Mouse (Mus musculus) lung, postnatal 14 days (tissue): Measurements from ENCODE around the gene Clasp2.
"Not testable (repeated sequence)": the region's sequence is repeated elsewhere in the genome, so short reads cannot be mapped to it uniquely, and the experiment has no call there.

Source experiments
- DNase-seq: peaks from one replicate; pipeline ENCODE4 v3.0.0; 2021

The Clasp2 gene

GRCm38 (mm10) chr9:113830219-113830618 lies 88.9 kb downstream of the Clasp2 start:
- DNase-seq, result no peak

DNA sequence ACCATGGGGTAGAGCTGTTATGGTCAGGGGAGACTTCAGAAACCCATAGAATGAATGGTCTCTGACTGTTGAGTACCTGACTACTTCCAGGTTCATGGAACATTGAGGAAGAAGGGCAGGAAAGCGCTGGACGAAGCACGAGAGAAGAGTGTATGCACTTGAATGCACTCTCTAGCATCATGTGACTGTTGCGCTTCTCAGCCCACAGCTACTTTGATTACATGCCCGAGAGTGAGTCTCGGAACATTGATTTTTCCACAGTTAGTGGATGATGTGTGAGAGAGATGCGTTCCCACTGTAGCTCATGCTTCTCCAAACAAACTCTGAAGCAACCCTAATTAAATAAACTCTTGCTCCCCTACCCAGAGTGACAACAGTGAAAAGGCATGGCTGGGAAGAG lies 92.2 kb downstream of the Clasp2 start:
- no peak for DNase-seq

- DNase-seq, result no peak
These were observed 95.7 kb downstream of the Clasp2 start for GRCm38 (mm10) chr9:113837001-113837400.

GRCm38 (mm10) chr9:113837461-113837860 lies 96.2 kb downstream of the Clasp2 start:
- no peak for DNase-seq

- DNase-seq, result no peak
These were observed 102.8 kb downstream of the Clasp2 start for GRCm38 (mm10) chr9:113844029-113844428.

GRCm38 (mm10) chr9:113855441-113855840 lies 114.2 kb downstream of the Clasp2 start:
- DNase-seq, result no peak

GRCm38 (mm10) chr9:113857281-113857928 lies 116.1 kb downstream of the Clasp2 start:
- no peak for DNase-seq

- no peak for DNase-seq
These were observed 116.7 kb downstream of the Clasp2 start for GRCm38 (mm10) chr9:113857929-113858440.

DNA sequence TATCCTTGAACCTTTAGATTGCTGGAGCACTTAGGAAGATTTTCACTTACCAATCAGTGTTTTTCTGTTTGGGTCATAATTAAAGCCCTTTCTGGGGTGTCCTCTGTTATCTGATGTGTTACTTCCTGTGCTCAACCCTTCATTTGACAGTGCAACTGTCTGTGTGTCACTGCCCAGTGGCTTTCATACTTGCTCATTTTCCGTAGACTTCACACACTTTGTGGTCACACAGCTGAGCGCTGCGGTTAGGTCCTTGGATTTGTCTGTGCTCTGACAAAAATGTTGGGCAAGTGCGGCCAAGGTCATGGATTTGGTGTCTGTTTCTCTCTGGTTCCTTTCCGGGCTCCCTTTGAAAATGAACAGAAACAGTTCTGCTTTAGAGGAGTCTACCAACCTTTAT lies 118.1 kb downstream of the Clasp2 start:
- no peak for DNase-seq

GRCm38 (mm10) chr9:113863370-113863999 lies 122.2 kb downstream of the Clasp2 start:
- DNase-seq, result no peak

DNA sequence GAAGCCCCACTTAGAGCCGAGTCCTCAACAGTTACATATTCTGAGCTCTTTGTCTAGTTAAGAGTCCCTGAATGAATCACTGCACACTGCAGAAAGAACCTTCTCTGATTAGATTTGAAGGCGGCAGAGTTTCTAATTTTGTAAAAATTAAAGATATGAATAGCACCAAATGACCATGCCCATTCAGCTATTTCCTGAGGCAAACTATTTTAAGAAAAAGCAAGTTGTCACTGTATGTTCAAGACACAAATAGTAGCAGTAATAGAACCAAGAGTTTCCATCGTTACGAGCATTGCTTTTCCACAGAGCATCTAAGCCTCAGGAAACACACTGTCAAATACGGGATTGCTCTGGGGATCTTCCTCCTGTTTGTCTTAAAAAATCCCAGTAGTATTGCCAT lies 126.7 kb downstream of the Clasp2 start:
- DNase-seq, result no peak

GRCm38 (mm10) chr9:113894903-113895302 lies 153.6 kb downstream of the Clasp2 start:
- DNase-seq, result no peak

GRCm38 (mm10) chr9:113903136-113903535 lies 161.9 kb downstream of the Clasp2 start:
- peak; percentile 14 for DNase-seq

- DNase-seq, result not testable (repeated sequence)
These were observed 163.0 kb downstream of the Clasp2 start for GRCm38 (mm10) chr9:113904315-113904714.

DNA sequence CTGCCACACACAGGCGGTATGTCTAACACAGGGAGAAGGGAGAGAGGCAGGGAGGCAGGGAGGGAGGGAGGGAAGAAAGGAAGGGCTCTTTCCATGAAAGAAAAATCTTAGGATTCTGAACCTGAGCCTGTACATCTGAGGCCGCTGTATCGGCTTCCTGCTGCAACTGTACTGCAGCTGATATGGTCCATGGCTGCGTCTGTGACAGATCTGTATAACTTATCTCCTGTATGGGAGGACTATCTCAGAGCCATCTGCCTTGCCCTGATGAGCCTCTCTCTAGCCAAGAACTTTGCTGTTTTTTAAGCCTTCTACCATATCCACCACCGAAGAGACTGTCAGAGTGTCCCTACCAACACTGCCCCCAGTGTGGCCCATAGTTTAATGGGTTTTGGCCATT lies 174.5 kb downstream of the Clasp2 start:
- no peak for DNase-seq

DNA sequence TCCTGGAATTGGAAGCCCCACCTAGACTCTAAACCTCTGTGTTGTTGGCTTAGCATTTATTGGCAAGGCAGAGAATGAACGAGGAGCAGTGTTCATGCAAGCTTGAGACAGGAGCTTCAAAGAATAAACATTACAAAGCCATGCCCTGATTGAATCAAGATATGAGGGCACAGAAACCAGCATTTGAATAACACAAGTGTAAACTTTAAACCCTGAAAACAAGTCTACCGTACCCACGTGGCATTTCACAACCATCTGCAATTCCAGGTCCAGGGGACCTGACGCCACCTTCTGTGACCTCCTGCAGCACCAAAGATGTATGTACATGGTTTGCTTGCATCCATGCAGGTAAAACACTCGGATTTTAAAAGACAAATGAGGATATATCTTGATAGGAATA lies 181.4 kb downstream of the Clasp2 start:
- DNase-seq, result no peak

DNA sequence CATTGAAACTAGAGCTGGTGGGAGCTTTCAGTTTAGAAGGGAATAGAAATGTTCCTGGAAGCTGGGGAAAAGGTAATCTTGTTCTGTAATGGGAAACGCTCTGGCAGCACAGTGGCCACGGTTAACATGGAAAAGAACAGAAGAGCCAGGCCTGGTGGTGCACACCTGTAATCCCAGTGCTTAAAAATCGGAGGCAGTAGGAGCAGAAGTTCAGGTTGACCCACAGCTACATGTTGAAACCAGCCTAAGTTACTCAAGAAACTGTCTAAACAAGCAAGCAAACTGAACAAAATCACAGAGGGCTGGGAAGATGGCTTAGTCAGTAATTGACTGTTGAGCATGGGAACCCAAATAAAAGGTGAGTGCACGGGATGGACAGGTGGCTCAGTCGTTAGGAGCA lies 183.6 kb downstream of the Clasp2 start:
- no peak for DNase-seq

- DNase-seq, result no peak
These were observed 187.3 kb downstream of the Clasp2 start for GRCm38 (mm10) chr9:113928591-113928990.

- no peak for DNase-seq
These were observed 188.4 kb downstream of the Clasp2 start for GRCm38 (mm10) chr9:113929676-113930075.

DNA sequence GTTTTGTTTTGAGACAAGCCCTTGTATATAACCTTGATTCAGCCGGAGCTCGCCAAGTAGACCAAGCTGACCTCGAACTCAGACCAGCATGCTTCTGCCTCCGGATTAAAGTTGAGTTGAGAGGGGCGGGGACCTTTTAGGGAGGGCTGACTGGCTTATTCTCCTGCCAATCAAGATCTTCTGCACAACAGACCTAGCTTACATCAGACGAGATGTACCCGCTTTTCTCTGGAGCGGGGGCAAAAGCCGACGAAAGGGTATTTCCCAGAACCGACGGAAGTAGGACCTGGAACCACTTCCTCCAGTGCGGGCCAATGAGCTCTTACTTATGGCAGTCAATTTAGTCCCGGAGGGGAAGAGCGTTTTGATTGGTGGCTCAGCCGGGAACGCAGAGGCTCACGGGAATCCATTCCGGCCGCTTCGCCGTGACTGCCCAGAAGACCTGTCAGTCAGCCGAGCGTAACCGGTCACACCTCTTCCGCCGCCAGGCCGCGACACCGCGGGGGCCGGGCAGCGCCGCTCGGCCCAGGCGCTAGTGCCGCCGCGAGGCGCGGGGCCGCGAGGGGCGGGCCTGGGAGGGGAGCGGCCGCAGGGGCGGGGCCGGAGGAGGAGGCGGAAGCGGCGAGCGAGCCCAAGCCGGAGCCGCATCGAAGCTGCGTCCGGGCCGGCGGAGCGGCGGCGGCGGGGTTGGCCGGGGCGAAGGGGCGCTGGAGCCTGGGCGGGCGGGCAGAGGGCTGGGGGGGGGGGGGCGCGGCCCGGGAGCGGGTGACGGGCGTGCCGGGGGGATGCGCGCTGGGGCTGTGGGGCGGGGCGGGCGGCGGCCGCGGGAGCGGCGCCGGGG lies 189.5 kb downstream of the Clasp2 start, which contains the start of gene Ubp1:
Gene Ubp1, plus strand, starts transcription at position 401 of the 841 bp plus-strand sequence.
- DNase-seq, result peak; percentile 93

DNA sequence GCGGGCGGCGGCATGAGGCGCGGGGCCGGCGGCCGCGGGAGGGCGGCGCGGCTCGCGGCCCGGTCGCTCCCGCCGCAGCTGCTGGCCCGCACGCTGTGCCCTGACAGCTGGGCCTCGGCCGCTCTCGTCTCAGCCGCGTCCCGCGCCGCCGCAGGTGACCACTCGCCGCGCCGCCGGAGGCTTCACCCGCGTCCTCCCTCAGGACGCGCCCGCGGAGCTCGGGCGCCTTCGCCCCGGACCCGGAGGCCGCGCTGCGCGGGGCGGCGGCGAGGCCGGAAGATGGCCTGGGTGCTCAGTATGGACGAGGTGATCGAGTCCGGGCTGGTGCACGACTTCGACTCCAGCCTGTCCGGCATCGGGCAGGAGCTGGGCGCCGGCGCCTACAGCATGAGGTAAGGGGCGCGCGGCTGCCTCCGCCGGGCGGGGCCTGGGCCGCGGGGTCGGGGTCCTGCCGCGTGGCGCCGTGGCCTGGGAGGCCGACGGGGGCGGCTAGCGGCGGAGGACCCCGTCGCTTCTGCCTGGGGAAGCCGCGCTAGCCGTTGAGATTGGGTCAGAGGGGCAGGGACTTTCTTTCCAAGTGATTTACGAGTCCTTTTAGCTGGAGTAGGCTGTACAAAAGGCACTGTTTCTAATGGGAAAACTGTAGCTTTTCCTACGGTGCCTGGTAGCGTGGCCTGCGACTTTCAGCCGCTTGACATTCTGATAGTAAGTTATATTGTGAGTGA lies 190.3 kb downstream of the Clasp2 start:
- DNase-seq, result peak; percentile 24

DNA sequence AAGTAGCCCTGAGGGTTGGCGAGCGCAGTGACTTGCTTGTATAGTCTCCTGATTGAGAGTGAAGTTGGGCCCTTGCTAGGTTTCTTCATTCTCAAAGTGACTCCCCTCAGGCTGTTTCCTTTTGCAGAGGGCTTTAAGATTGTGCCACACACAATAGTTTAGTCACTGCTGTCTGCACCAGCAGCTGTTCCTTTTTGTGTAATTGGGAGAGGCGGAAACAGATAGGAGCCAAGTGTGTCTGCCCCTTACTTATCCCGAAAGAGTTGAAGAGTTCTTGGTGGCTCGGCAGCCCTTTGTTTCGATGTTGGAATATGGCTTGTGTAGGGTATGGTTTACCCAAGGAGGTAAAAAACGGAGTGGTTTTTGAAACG lies 190.8 kb downstream of the Clasp2 start:
- DNase-seq, result peak; percentile 17

GRCm38 (mm10) chr9:113932501-113932900 lies 191.2 kb downstream of the Clasp2 start:
- DNase-seq, result no peak
